Mouse (Mus musculus): ENCODE measurements at regions not wholly inside any gene's neighbourhood (a gene's known extent, or its start where the extent isn't known, plus 50 kb on each side); places are given as distances from the start of the nearest gene placed in this dataset.
A peak's percentile ranks its signal among the peaks of the same experiment; 100 is the strongest.

GRCm38 (mm10) chr16:50939316-50939715 is 348.4 kb upstream of the Ccdc54 start:
- no peak overlapping the region for H3K4me3 ChIP-seq (ENCODE audit: low read depth, low read length)
- no peaks in the 10 kb centered on the region for H3K36me3 ChIP-seq (ENCODE audit: control insufficient read depth, insufficient read depth, low read length)
- H3K4me2 ChIP-seq (ENCODE audit: low read length), result no peak overlapping the region
- WGBS, result 51% methylated on average over 6 of the region's 6 CpGs
- no peaks in the 10 kb centered on the region for H3K27me3 ChIP-seq (replicated peaks; ENCODE audit: control insufficient read depth, insufficient read depth, low read length)
- DNase-seq (ENCODE audit: low spot score) (peak; percentile 9), ATAC-seq (no peak)
- no peaks in the 10 kb centered on the region for H3K9me3 ChIP-seq (replicated peaks; ENCODE audit: control insufficient read depth, low read length)
- no peak overlapping the region for H3K27ac ChIP-seq (ENCODE audit: low read depth, low read length)
- no peak overlapping the region for H3K9ac ChIP-seq (ENCODE audit: low read length)
- 0 out of 2 replicates have a peak, but pooled peaks cover 2% of the 10 kb centered on the region for H3K4me1 ChIP-seq (ENCODE audit: control insufficient read depth, insufficient read depth, low read length)

GRCm38 (mm10) chr16:50907732-50908131 is 316.8 kb upstream of the Ccdc54 start:
- Histone ChIP-seq H3K4me2 (ENCODE audit: low read length) (no peak overlapping the region), H3K9me3 (replicated peaks; ENCODE audit: control insufficient read depth, low read length) (no peaks in the 10 kb centered on the region), H3K27ac (ENCODE audit: low read depth, low read length) (no peak overlapping the region), H3K36me3 (ENCODE audit: control insufficient read depth, insufficient read depth, low read length) (no peaks in the 10 kb centered on the region), H3K27me3 (replicated peaks; ENCODE audit: control insufficient read depth, insufficient read depth, low read length) (no peaks in the 10 kb centered on the region), H3K4me1 (ENCODE audit: control insufficient read depth, insufficient read depth, low read length) (no peaks in the 10 kb centered on the region), H3K4me3 (ENCODE audit: low read depth, low read length) (no peak overlapping the region), H3K9ac (ENCODE audit: low read length) (no peak overlapping the region)
- DNase-seq (ENCODE audit: low spot score), result peak; percentile 14
- 40% methylated on average over 2 of the region's 2 CpGs for WGBS
- no peak for ATAC-seq

GRCm38 (mm10) chr16:50899151-50899550 is 308.2 kb upstream of the Ccdc54 start:
- Histone ChIP-seq H3K9ac (ENCODE audit: low read length) (no peak overlapping the region), H3K36me3 (ENCODE audit: control insufficient read depth, insufficient read depth, low read length) (no peaks in the 10 kb centered on the region), H3K9me3 (replicated peaks; ENCODE audit: control insufficient read depth, low read length) (no peaks in the 10 kb centered on the region), H3K27me3 (replicated peaks; ENCODE audit: control insufficient read depth, insufficient read depth, low read length) (no peaks in the 10 kb centered on the region), H3K4me1 (ENCODE audit: control insufficient read depth, insufficient read depth, low read length) (no peaks in the 10 kb centered on the region), H3K4me3 (ENCODE audit: low read depth, low read length) (no peak overlapping the region), H3K4me2 (ENCODE audit: low read length) (no peak overlapping the region), H3K27ac (ENCODE audit: low read depth, low read length) (no peak overlapping the region)
- 56% methylated on average over 2 of the region's 2 CpGs for WGBS
- DNase-seq (ENCODE audit: low spot score) (peak; percentile 38), ATAC-seq (peak; percentile 52; the same call in 1 of the 2 replicates)

- ATAC-seq, result no peak
- Histone ChIP-seq H3K9me3 (replicated peaks; ENCODE audit: control insufficient read depth, low read length) (no peaks in the 10 kb centered on the region), H3K36me3 (ENCODE audit: control insufficient read depth, insufficient read depth, low read length) (no peaks in the 10 kb centered on the region), H3K27me3 (replicated peaks; ENCODE audit: control insufficient read depth, insufficient read depth, low read length) (no peaks in the 10 kb centered on the region), H3K4me2 (ENCODE audit: low read length) (no peak overlapping the region), H3K4me3 (ENCODE audit: low read depth, low read length) (no peak overlapping the region), H3K27ac (ENCODE audit: low read depth, low read length) (no peak overlapping the region), H3K4me1 (ENCODE audit: control insufficient read depth, insufficient read depth, low read length) (no peaks in the 10 kb centered on the region), H3K9ac (ENCODE audit: low read length) (no peak overlapping the region)
- WGBS, result 61% methylated on average over 3 of the region's 3 CpGs
- no peak for DNase-seq (ENCODE audit: low spot score)
Measured at GRCm38 (mm10) chr16:50877926-50878325, 287.0 kb upstream of the Ccdc54 start.

- Histone ChIP-seq H3K36me3 (ENCODE audit: control insufficient read depth, insufficient read depth, low read length) (no peaks in the 10 kb centered on the region), H3K27me3 (replicated peaks; ENCODE audit: control insufficient read depth, insufficient read depth, low read length) (no peaks in the 10 kb centered on the region), H3K4me3 (ENCODE audit: low read depth, low read length) (no peak overlapping the region), H3K4me1 (ENCODE audit: control insufficient read depth, insufficient read depth, low read length) (no peaks in the 10 kb centered on the region), H3K9me3 (replicated peaks; ENCODE audit: control insufficient read depth, low read length) (no peaks in the 10 kb centered on the region), H3K27ac (ENCODE audit: low read depth, low read length) (no peak overlapping the region), H3K9ac (ENCODE audit: low read length) (no peak overlapping the region), H3K4me2 (ENCODE audit: low read length) (no peak overlapping the region)
- 93% methylated on average over 4 of the region's 4 CpGs for WGBS
- ATAC-seq (no peak), DNase-seq (ENCODE audit: low spot score) (no peak)
Measured at GRCm38 (mm10) chr16:50871318-50871717, 280.4 kb upstream of the Ccdc54 start.

- DNase-seq (ENCODE audit: low spot score) (no peak), ATAC-seq (no peak)
- 56% methylated on average over 5 of the region's 5 CpGs for WGBS
- H3K36me3 ChIP-seq (ENCODE audit: control insufficient read depth, insufficient read depth, low read length), result no peaks in the 10 kb centered on the region
- H3K9ac ChIP-seq (ENCODE audit: low read length), result no peak overlapping the region
- H3K27me3 ChIP-seq (replicated peaks; ENCODE audit: control insufficient read depth, insufficient read depth, low read length), result no peaks in the 10 kb centered on the region
- H3K9me3 ChIP-seq (replicated peaks; ENCODE audit: control insufficient read depth, low read length), result no peaks in the 10 kb centered on the region
- no peak overlapping the region for H3K4me2 ChIP-seq (ENCODE audit: low read length)
- no peak overlapping the region for H3K4me3 ChIP-seq (ENCODE audit: low read depth, low read length)
- H3K4me1 ChIP-seq (ENCODE audit: control insufficient read depth, insufficient read depth, low read length), result no peaks in the 10 kb centered on the region
- no peak overlapping the region for H3K27ac ChIP-seq (ENCODE audit: low read depth, low read length)
Measured at GRCm38 (mm10) chr16:50863565-50863964, 272.6 kb upstream of the Ccdc54 start.

- H3K36me3 ChIP-seq (ENCODE audit: control insufficient read depth, insufficient read depth, low read length), result no peaks in the 10 kb centered on the region
- no peak for DNase-seq (ENCODE audit: low spot score)
- H3K4me2 ChIP-seq (ENCODE audit: low read length), result no peak overlapping the region
- H3K4me3 ChIP-seq (ENCODE audit: low read depth, low read length), result no peak overlapping the region
- H3K9ac ChIP-seq (ENCODE audit: low read length), result no peak overlapping the region
- no peaks in the 10 kb centered on the region for H3K4me1 ChIP-seq (ENCODE audit: control insufficient read depth, insufficient read depth, low read length)
- WGBS, result 91% methylated on average over 1 of the region's 1 CpGs
- H3K27me3 ChIP-seq (replicated peaks; ENCODE audit: control insufficient read depth, insufficient read depth, low read length), result no peaks in the 10 kb centered on the region
- H3K9me3 ChIP-seq (replicated peaks; ENCODE audit: control insufficient read depth, low read length), result no peaks in the 10 kb centered on the region
- H3K27ac ChIP-seq (ENCODE audit: low read depth, low read length), result no peak overlapping the region
- ATAC-seq, result no peak
Measured at GRCm38 (mm10) chr16:50859513-50859912, 268.6 kb upstream of the Ccdc54 start.

- DNase-seq (ENCODE audit: low spot score) (peak; percentile 56), ATAC-seq (no peak)
- no peaks in the 10 kb centered on the region for H3K27me3 ChIP-seq (replicated peaks; ENCODE audit: control insufficient read depth, insufficient read depth, low read length)
- no peak overlapping the region for H3K4me3 ChIP-seq (ENCODE audit: low read depth, low read length)
- no peaks in the 10 kb centered on the region for H3K9me3 ChIP-seq (replicated peaks; ENCODE audit: control insufficient read depth, low read length)
- no peak overlapping the region for H3K9ac ChIP-seq (ENCODE audit: low read length)
- no peaks in the 10 kb centered on the region for H3K36me3 ChIP-seq (ENCODE audit: control insufficient read depth, insufficient read depth, low read length)
- H3K4me2 ChIP-seq (ENCODE audit: low read length), result no peak overlapping the region
- no peak overlapping the region for H3K27ac ChIP-seq (ENCODE audit: low read depth, low read length)
- H3K4me1 ChIP-seq (ENCODE audit: control insufficient read depth, insufficient read depth, low read length), result no peaks in the 10 kb centered on the region
- 74% methylated on average over 5 of the region's 5 CpGs for WGBS
Measured at GRCm38 (mm10) chr16:50852081-50852480, 261.1 kb upstream of the Ccdc54 start.

- no peaks in the 10 kb centered on the region for H3K4me1 ChIP-seq (ENCODE audit: control insufficient read depth, insufficient read depth, low read length)
- WGBS, result 51% methylated on average over 2 of the region's 2 CpGs
- no peak overlapping the region for H3K4me2 ChIP-seq (ENCODE audit: low read length)
- no peaks in the 10 kb centered on the region for H3K9me3 ChIP-seq (replicated peaks; ENCODE audit: control insufficient read depth, low read length)
- H3K4me3 ChIP-seq (ENCODE audit: low read depth, low read length), result no peak overlapping the region
- ATAC-seq, result no peak
- no peak overlapping the region for H3K9ac ChIP-seq (ENCODE audit: low read length)
- no peak for DNase-seq (ENCODE audit: low spot score)
- no peaks in the 10 kb centered on the region for H3K27me3 ChIP-seq (replicated peaks; ENCODE audit: control insufficient read depth, insufficient read depth, low read length)
- H3K27ac ChIP-seq (ENCODE audit: low read depth, low read length), result no peak overlapping the region
- H3K36me3 ChIP-seq (ENCODE audit: control insufficient read depth, insufficient read depth, low read length), result no peaks in the 10 kb centered on the region
Measured at GRCm38 (mm10) chr16:50847693-50848092, 256.7 kb upstream of the Ccdc54 start.
